Mouse (Mus musculus) ES-E14 (cell line): ENCODE measurements around the gene Maged2.
"Not testable (repeated sequence)": the region's sequence is repeated elsewhere in the genome, so short reads cannot be mapped to it uniquely, and the experiment has no call there.

ENCODE experiments used
- ZC3H11A ChIP-seq: IDR thresholded peaks from 2 replicates; pipeline ENCODE4 v1.6.1; 2012; ENCODE audit warnings: low read depth, mild to moderate bottlenecking, inconsistent platforms, low read length, borderline replicate concordance
- ZNF384 ChIP-seq: IDR thresholded peaks from 2 replicates; pipeline ENCODE4 v1.6.1; 2012; ENCODE audit warnings: low read depth, low read length, inconsistent platforms

DNA sequence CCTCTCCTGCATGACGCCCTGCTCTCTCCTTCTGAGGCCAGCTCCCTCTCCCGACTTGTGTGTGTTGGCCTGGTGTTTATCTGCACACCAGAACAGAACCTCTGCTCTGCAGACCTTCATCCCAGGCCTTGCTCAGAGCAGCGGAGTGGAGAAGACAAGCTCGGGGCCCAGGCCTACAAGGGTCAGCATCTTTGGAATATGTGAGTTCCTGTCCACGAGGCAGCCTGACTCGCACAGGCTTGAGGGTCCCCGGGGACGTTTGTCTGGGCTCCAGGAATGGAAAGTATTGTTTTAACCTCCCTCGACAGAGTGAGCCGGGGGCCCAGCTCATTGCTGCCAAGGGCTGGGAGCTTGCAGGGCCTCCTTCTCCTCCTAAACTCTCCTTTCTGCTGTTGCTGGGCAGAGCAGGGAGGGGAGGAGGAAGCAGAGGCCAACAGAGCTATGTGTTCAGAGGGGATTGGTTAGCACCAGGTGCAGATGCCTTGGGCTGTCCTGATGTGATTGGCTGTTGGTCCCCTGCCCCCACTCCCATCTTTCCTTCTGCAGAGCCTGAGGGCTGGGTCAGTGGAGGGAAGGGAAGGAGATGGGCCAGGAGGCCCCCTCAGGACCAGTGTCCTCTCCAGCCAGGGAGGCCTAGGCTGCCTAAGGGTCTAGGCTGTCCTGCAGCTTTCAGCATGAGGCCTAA, 15.5 kb downstream of the Maged2 start:
- TF ChIP-seq ZC3H11A, ZNF384: not testable (repeated sequence)
